Mouse (Mus musculus) megakaryocyte, embryonic 14.5 days (primary cell): ENCODE data around the gene Klf1.

Experiments
- FLI1 ChIP-seq: IDR thresholded peaks from 2 replicates; pipeline ENCODE4 v1.6.1; 2012; ENCODE audit warnings: low read length, inconsistent platforms, mixed read lengths
- GATA1 ChIP-seq: IDR thresholded peaks from 3 replicates; pipeline ENCODE4 v1.6.1; 2012; ENCODE audit warnings: mixed read lengths, low read length, inconsistent platforms, borderline replicate concordance

DNA sequence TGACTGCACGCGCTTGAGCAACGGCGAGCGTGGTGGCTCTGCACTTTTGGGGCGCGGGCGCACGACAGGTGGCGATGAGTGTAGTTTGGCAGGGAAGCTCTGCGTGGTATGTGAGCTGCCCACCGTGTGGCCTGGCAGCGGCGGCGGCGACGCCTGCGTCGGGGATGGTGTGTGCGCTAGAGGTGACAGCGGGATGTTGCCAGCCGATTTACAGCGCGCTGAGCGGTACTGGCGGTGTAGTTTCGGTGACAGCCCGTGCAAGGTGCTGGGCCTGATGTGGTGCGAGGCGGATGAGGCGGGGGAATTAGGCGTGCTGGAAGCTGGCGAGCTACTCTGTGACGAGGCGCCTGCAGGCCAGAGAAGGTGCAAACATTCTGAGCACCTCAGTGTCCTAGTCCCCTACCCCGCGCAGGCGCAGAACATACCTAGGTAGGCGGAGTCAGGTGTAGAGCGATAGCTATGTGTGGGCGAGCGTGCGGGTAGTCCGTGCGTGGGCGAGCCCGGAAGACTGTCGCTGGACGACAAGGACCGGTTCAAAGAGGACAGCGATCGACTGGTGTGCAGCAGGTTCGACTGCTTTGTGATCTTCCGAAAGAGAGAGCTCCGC, 11.3 kb downstream of the Klf1 start:
- no peak for TF ChIP-seq GATA1
- TF ChIP-seq FLI1: no peak
